Mouse (Mus musculus) T-cell, adult 66 days (primary cell): Measurements from ENCODE around the gene Slc5a9. TPM values are rescaled to one million over a fixed set of nuclear protein-coding genes. Genes with fewer than 3 reads are reported as not detected.

ENCODE experiments used
- total RNA-seq, 2 experiments: library from RNA; stranded (reverse); gene quantifications; 3 replicates in 1 of 2; 4 replicates in 1 of 2; pipeline ENCODE4 v1.2.4; 2023

Gene Slc5a9
- total RNA-seq = under 1 TPM in 1 of 2 experiments, not detected in 1; 0.29 TPM

DNA sequence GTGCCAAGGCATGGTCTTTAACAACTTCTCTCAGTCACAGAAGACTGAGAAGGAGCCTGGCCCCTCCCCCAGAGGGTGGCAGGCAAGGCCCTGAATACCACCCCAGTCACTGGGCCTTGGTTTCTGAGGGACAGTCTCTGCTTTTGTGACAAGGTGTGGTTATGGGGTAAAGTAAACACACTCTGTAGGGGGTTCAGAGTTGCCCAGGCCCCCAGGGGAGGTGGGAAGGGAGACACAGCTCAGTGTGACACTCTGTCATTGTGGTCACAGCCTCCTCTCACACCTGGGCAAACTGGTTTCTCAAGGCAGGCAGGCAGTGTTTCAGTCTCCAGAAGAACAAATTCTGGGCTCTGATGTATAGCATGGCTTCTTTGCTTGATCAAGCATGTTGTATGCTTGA is at the start of gene Slc5a9:
Gene Slc5a9 (minus strand): TSS at position 144 of the 400 bp plus-strand sequence.

DNA sequence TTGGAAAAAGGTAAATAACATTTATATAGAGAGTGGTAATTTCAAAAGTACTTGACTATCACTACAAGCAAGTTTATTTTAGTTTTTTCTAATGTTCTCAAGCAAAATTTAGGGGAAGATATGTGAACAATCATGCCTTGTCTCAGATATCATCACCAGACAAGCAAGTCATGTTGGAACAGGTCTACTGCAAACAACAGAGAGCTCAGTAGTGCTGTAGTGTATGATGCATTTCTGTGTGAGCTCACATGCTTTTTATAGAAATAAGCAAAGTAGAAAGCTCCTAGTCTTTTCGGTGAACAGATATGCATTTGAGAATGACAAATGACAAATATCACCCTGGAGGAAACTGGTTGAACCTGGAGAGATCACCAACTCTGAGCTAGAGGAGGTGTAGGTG is 16.4 kb upstream of the Slc5a9 start, which contains the start of gene Skint8:
Gene Skint8 (plus strand): TSS at position 301 of the 400 bp plus-strand sequence.

Other genes starting within 250 kb of the Slc5a9 start
- 10 to 100 TPM; 39.0 to 42.3 TPM for gene Spata6, start 182.9 kb downstream of the Slc5a9 start, total RNA-seq
- not detected for gene Skint8, start 16.5 kb upstream of the Slc5a9 start, total RNA-seq
- gene Skint7, start 70.0 kb upstream of the Slc5a9 start, total RNA-seq = not detected
- not detected for gene Skint1, start 103.4 kb upstream of the Slc5a9 start, total RNA-seq
- not detected for gene Skint4, start 169.1 kb upstream of the Slc5a9 start, total RNA-seq